Comparison of ENCODE assay signal across 9 mouse cellular contexts in the genomic region with DNA sequence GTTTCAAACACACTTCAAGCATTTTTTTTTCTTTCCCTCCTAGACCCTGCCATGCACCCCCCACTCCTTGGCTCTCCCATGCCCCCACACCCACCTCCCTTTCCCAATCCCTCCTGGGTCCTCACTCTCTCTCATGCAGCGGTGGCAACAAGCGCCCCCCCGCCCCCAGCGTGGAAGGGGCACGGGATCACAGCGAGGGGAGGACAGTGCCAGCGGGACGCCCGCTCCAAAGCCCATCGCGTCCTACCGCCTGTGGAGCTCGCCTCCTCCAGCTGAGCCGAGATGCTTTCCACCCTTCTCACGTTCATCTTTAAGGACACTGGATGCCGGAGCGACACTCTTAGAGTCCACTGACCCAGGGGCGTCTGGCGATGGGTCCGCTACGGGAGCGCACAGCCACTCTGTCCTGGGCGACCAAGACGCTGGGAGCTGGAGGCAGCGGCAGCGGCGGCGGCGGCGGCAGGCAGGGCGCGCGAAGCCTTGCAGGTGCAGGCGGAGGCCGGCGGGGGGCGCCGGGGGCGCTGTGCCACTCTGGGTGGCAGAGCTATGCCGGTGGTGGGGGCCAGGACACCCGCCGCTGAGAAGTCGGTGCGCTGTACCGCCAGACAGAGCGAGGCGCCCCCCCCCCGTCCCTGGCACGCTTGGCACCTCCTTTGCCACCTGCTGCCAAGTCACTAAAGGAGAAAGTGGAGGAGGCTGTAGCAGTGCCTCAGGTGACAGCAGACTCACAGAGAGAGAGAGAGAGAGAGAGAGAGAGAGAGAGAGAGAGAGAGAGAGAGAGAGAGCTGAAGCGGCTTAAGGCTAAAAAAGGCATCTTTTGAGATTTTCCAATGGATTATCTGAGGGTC. TPM values are rescaled to one million over a fixed set of nuclear protein-coding genes. Genes with fewer than 3 reads are reported as not detected.
A peak's percentile ranks its signal among the peaks of the same experiment; 100 is the strongest.
DNase-seq lines count a peak whose midpoint lies in the region; ATAC-seq and TF ChIP-seq lines count a peak whose summit lies in the region.
"Had no signal": no experiment of that assay in that cellular context is flagged by ENCODE, and none has a peak within 500 bp of the region (broad histone marks: within the 10 kb centered on the region; RNA-seq: fewer than 3 reads in every experiment).

A gene (minus strand): TSS at position 514 of the 848 bp plus-strand sequence.

- H3K9me3 ChIP-seq in limb, embryonic 10.5 days (replicated peaks) = no peaks in the 10 kb centered on the region
- H3K9me3 ChIP-seq in neural tube, embryonic 11.5 days (ENCODE audit: control insufficient read depth, low read length) = no peaks in the 10 kb centered on the region

- H3K27ac ChIP-seq in gastrocnemius, adult 2 months = no peak within 1 kb of the TSS
- no peak within 1 kb of the TSS for H3K27ac ChIP-seq in limb, embryonic 10.5 days
- no peak within 1 kb of the TSS for H3K27ac ChIP-seq in neural tube, embryonic 11.5 days (ENCODE audit: low read depth, low read length)

- peak; percentile 88 for ATAC-seq in neural tube, embryonic 11.5 days (ENCODE audit: insufficient read depth, low FRiP score, low TSS enrichment)

- peaks cover 10% of the 10 kb centered on the region for H3K4me1 ChIP-seq in limb, embryonic 10.5 days
- H3K4me1 ChIP-seq in neural tube, embryonic 11.5 days (ENCODE audit: control insufficient read depth, insufficient read depth, low read length) = no peaks in the 10 kb centered on the region

- H3K27me3 ChIP-seq in limb, embryonic 10.5 days (ENCODE audit: low read depth, poor library complexity, severe bottlenecking) = peaks cover 41% of the 10 kb centered on the region
- H3K27me3 ChIP-seq in neural tube, embryonic 11.5 days (ENCODE audit: control insufficient read depth, insufficient read depth, low read length) = no peaks in the 10 kb centered on the region

- no peaks in the 10 kb centered on the region for H3K36me3 ChIP-seq in limb, embryonic 10.5 days
- no peaks in the 10 kb centered on the region for H3K36me3 ChIP-seq in neural tube, embryonic 11.5 days (ENCODE audit: control insufficient read depth, insufficient read depth, low read length)

- intact Hi-C loops in gastrocnemius, adult 2 months (cut with DNase I) = no loop called here

- peak within 1 kb of the TSS; percentile 50; the same call in 1 of the 2 replicates for H3K9ac ChIP-seq in neural tube, embryonic 11.5 days (ENCODE audit: low read length)

- peak within 1 kb of the TSS; percentile 97 for H3K4me2 ChIP-seq in neural tube, embryonic 11.5 days (ENCODE audit: low read depth)

- H3K4me3 ChIP-seq in gastrocnemius, adult 2 months = peak within 1 kb of the TSS; percentile 50
- peak within 1 kb of the TSS; percentile 61 for H3K4me3 ChIP-seq in limb, embryonic 10.5 days
- H3K4me3 ChIP-seq in neural tube, embryonic 11.5 days (ENCODE audit: low read depth, low read length) = peak within 1 kb of the TSS; percentile 44

- peak; percentile 20 for DNase-seq in gastrocnemius, adult 2 months
- no peak for DNase-seq in gastrocnemius, adult 8-10 months (ENCODE audit: low spot score in 2 of 2)
- peak; percentile 91 for DNase-seq in cerebellum, adult 9-11 months
- peak; percentile 38 to 87 for DNase-seq in frontal cortex, adult 2 months (ENCODE audit: extremely low spot score in 1 of 2, low spot score in 1 of 2)
- peak; percentile 1 to 7 for DNase-seq in kidney, adult 8-10 months
- peak; percentile 62 for DNase-seq in limb, embryonic 10.5 days (ENCODE audit: low spot score)
- peak; percentile 69 for DNase-seq in neural tube, embryonic 11.5 days (ENCODE audit: low spot score)
- DNase-seq in yolk sac, embryonic 10.5 days (ENCODE audit: low spot score) = no peak

- peak; percentile 20; the same call in 1 of the 2 replicates for TF ChIP-seq CTCF in gastrocnemius, adult 2 months (IDR thresholded peaks at IDR 0.05)

- WGBS in limb, embryonic 10.5 days = 3% methylated on average over 50 of the region's 50 CpGs
- 2% methylated on average over 37 of the region's 50 CpGs for WGBS in neural tube, embryonic 11.5 days

RNA-seq across cellular contexts. Expression of the gene that starts here (rescaled TPM):
- total RNA-seq in gastrocnemius, adult 2 months (2021) = under 1 TPM in 1 of 2 experiments, not detected in 1; 0.14 TPM
- under 1 TPM in 1 of 4 experiments, not detected in 3; 0.16 TPM for total RNA-seq in gastrocnemius, adult 8-10 months (2022)
- 41.9 and 44.0 TPM in 2 replicates for polyA plus RNA-seq in frontal cortex, adult 2 months (2012; rRNA removed)
- 0.43 and 1.2 TPM in 2 replicates for polyA plus RNA-seq in limb, embryonic 10.5 days (2016; fragmentation: Nextera tagmentation; extraction: Ambion mirVana)
- 1.8 and 2.6 TPM in 2 replicates for polyA plus RNA-seq in neural tube, embryonic 11.5 days (2014; fragmentation: Nextera tagmentation; extraction: Ambion mirVana)
- total RNA-seq: hematopoietic stem cell, adult 5-6 weeks had no signal

Comparison
In these comparisons a context has a peak if more than half of its experiments do, and no peak if none do; other contexts are left out.
1. RNA of the gene that starts here (polyA plus RNA-seq): 41.9 to 44.0 TPM in frontal cortex, adult 2 months; 1.8 to 2.6 TPM in neural tube, embryonic 11.5 days and 0.43 to 1.2 TPM in limb, embryonic 10.5 days; every median in the first group is over 10 times any median in the second.
2. Peak in DNase-seq and H3K4me3 ChIP-seq in gastrocnemius, adult 2 months; RNA of the gene not detected or under 1 TPM.
3. DNase-seq: peak in cerebellum, adult 9-11 months (single experiment), frontal cortex, adult 2 months (2 of 2), kidney, adult 8-10 months (2 of 2), limb, embryonic 10.5 days (single experiment) and neural tube, embryonic 11.5 days (single experiment); none in gastrocnemius, adult 8-10 months (0 of 2) and yolk sac, embryonic 10.5 days (single experiment).
4. Peak in every context shown above with its lines, with median percentiles within 50 percentile points of each other: H3K4me3 ChIP-seq.